Mouse (Mus musculus) erythroblast, adult 5-6 weeks (primary cell): ENCODE data around the gene Ccdc171. TPM values are rescaled to one million over a fixed set of nuclear protein-coding genes. Genes with fewer than 3 reads are reported as not detected.

Experiments
- ATAC-seq: replicated peaks from 2 replicates; pipeline ENCODE4 v1.8.0; 2016; ENCODE audit warnings: moderate number of reproducible peaks, mild to moderate bottlenecking, moderate TSS enrichment, inconsistent platforms; ENCODE audit not compliant: poor library complexity, low FRiP score, severe bottlenecking
- total RNA-seq, 2 experiments: library from RNA; stranded (forward) in 1 of 2; stranded (reverse) in 1 of 2; fragments of 150-400 nt in 1 of 2; fragments of 200-764, 138-1000 nt in 1 of 2; gene quantifications; 2 replicates each; pipeline versions ENCODE4 v1.2.3 to v1.2.4; 2015 to 2017; ENCODE audit warnings: low replicate concordance in 2 of 2

Ccdc171 gene
- total RNA-seq, 2 experiments from 2014 or later = 3.2 to 5.8 TPM

GRCm38 (mm10) chr4:83878236-83878635, 352.9 kb downstream of the Ccdc171 start:
- no peak for ATAC-seq

DNA sequence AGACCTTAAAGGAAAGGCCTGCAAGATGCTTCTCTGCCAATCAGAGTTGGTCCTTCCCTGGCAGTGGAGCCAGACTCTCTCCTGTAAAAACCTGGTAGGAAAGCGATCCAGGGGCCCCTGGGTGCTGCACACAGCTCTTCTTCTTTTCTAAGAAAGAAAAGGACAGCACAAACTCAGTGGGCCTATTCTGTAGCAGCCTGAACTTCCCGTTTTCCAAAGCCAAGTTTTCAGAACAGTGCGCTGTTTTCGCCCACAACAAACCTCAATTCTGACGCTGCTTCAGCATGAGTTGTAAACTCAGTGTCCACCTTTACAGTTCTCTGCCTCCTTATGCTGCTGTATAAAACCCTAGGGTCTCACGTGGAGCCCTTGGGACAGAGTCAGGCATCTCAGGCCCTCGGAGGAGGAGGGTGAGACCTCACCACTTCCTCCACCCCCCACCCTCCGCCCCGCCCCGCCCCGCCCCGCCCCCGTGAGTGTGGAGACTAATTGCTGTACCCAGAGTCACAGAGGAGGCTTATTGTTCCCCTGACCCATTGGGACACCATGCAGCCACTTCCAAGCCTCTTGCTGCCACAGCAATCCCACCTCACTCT, 363.2 kb downstream of the Ccdc171 start:
- no peak for ATAC-seq

GRCm38 (mm10) chr4:83902081-83902645, 376.8 kb downstream of the Ccdc171 start:
- ATAC-seq = no peak

Other genes starting within 250 kb of the Ccdc171 start
- gene Ttc39b, start 201.3 kb upstream of the Ccdc171 start, total RNA-seq (2015; ENCODE audit: low replicate concordance) = 0.19 and 2.1 TPM in 2 replicates
- 0.56 and 4.9 TPM in 2 replicates for gene Ttc39b, start 201.3 kb upstream of the Ccdc171 start, total RNA-seq (2017; ENCODE audit: low replicate concordance)
- gene Snapc3, start 107.8 kb upstream of the Ccdc171 start, total RNA-seq (2015; ENCODE audit: low replicate concordance) = 7.7 and 18.1 TPM in 2 replicates
- gene Snapc3, start 107.8 kb upstream of the Ccdc171 start, total RNA-seq (2017; ENCODE audit: low replicate concordance) = 7.5 and 12.0 TPM in 2 replicates
- 52.1 and 60.8 TPM in 2 replicates for gene Psip1, start 39.1 kb upstream of the Ccdc171 start, total RNA-seq (2015; ENCODE audit: low replicate concordance)
- gene Psip1, start 39.1 kb upstream of the Ccdc171 start, total RNA-seq (2017; ENCODE audit: low replicate concordance) = 57.2 and 81.7 TPM in 2 replicates